Mouse (Mus musculus) heart, postnatal 36 days (tissue): ENCODE measurements around the gene Gucy1b2. TPM values are rescaled to one million over a fixed set of nuclear protein-coding genes. Genes with fewer than 3 reads are reported as not detected.

Experiments used
- DNase-seq, 2 experiments: peaks; one replicate each; pipeline ENCODE4 v3.0.0; 2021 to 2022
- intact Hi-C: fragments of 180-260 bp; cut with DNase I; formaldehyde crosslinking; loops from one replicate; pipeline ENCODE4 v1.15.1; 2025
- total RNA-seq, 2 experiments: library from RNA; stranded (reverse); gene quantifications; 2 replicates each; pipeline ENCODE4 v1.2.3; 2021

The Gucy1b2 gene
- total RNA-seq, 2 experiments from 2014 or later = 0.11 TPM; not detected in 1

- intact Hi-C loops = no loop called here
- no peak for DNase-seq
Measured at GRCm38 (mm10) chr14:62376115-62376514, 80.0 kb downstream of the Gucy1b2 start.

GRCm38 (mm10) chr14:62375694-62376093 lies 80.4 kb downstream of the Gucy1b2 start:
- peak in 1 of 2 experiments; percentile 19 for DNase-seq
- intact Hi-C loops = no loop called here

GRCm38 (mm10) chr14:62374001-62374400 lies 82.1 kb downstream of the Gucy1b2 start:
- no peak for DNase-seq
- intact Hi-C loops = loop anchor here (5.0 kb wide), 1 partner anchor 83 kb away; the partner anchor contains the start of gene Gucy1b2

GRCm38 (mm10) chr14:62370819-62371218 lies 85.3 kb downstream of the Gucy1b2 start:
- DNase-seq = peak; percentile 57 to 61
- intact Hi-C loops = loop anchor here (1.0 to 5.0 kb wide), 2 partner anchors 39 to 86 kb away; partner anchors contain the start of gene Gucy1b2

- intact Hi-C loops = no loop called here
- no peak for DNase-seq
Measured at GRCm38 (mm10) chr14:62363774-62364173, 92.3 kb downstream of the Gucy1b2 start.

- intact Hi-C loops = no loop called here
Measured at GRCm38 (mm10) chr14:62361263-62361980, 94.7 kb downstream of the Gucy1b2 start.

GRCm38 (mm10) chr14:62355201-62355600 lies 100.9 kb downstream of the Gucy1b2 start:
- DNase-seq = no peak
- intact Hi-C loops = no loop called here

More at GRCm38 (mm10) chr14:62361263-62361980, 94.7 kb downstream of the Gucy1b2 start:
- DNase-seq = no peak

GRCm38 (mm10) chr14:62353793-62354192 lies 102.3 kb downstream of the Gucy1b2 start:
- intact Hi-C loops = no loop called here
- no peak for DNase-seq

- intact Hi-C loops = no loop called here
- DNase-seq = no peak
Measured at GRCm38 (mm10) chr14:62353372-62353771, 102.7 kb downstream of the Gucy1b2 start.

GRCm38 (mm10) chr14:62350890-62351289 lies 105.2 kb downstream of the Gucy1b2 start:
- intact Hi-C loops = no loop called here
- no peak for DNase-seq

GRCm38 (mm10) chr14:62350186-62350585 lies 105.9 kb downstream of the Gucy1b2 start:
- DNase-seq = no peak
- intact Hi-C loops = no loop called here

- DNase-seq = no peak
- intact Hi-C loops = no loop called here
Measured at GRCm38 (mm10) chr14:62349786-62350185, 106.3 kb downstream of the Gucy1b2 start.

- DNase-seq = no peak
- intact Hi-C loops = no loop called here
Measured at GRCm38 (mm10) chr14:62347103-62347502, 109.0 kb downstream of the Gucy1b2 start.

GRCm38 (mm10) chr14:62346570-62346969 lies 109.5 kb downstream of the Gucy1b2 start:
- intact Hi-C loops = no loop called here
- no peak for DNase-seq

Other genes starting within 250 kb of the Gucy1b2 start
- gene Rnaseh2b, start 163.7 kb downstream of the Gucy1b2 start, total RNA-seq = 10 to 100 TPM in 1 of 2 experiments, 1 to 10 TPM in 1; 9.6 to 11.1 TPM
- not detected for gene Dleu7, start 163.2 kb downstream of the Gucy1b2 start, total RNA-seq
- gene Fam124a, start 99.4 kb upstream of the Gucy1b2 start, total RNA-seq = 1 to 10 TPM; 2.9 to 4.2 TPM
- gene Gm4131, start 110.6 kb upstream of the Gucy1b2 start, total RNA-seq = not detected
- gene Serpine3, start 207.4 kb upstream of the Gucy1b2 start, total RNA-seq = not detected